Mouse (Mus musculus) neural tube, embryonic 13.5 days (tissue): ENCODE measurements at regions not wholly inside any gene's neighbourhood (a gene's known extent, or its start where the extent isn't known, plus 50 kb on each side); places are given as distances from the start of the nearest gene placed in this dataset. TPM values are rescaled to one million over a fixed set of nuclear protein-coding genes. Genes with fewer than 3 reads are reported as not detected.

Experiments used
- ATAC-seq: fragments of 200-750 bp; cut with Nextera tagmentation; 2 replicates; pipeline ENCODE4 v1.8.0; 2017; ENCODE audit warnings: low read depth, mild to moderate bottlenecking, moderate TSS enrichment, moderate library complexity
- H3K27ac ChIP-seq: fragments of 300-500 bp; sonication (generic); replicated peaks from 2 replicates; pipeline ENCODE4 v1.5.1; 2015; ENCODE audit warnings: moderate library complexity, mild to moderate bottlenecking, inconsistent platforms
- H3K27me3 ChIP-seq: fragments of 300-500 bp; sonication (generic); 2 replicates; pipeline ENCODE4 v1.6.1; 2015; ENCODE audit warnings: mild to moderate bottlenecking, inconsistent platforms
- H3K36me3 ChIP-seq: fragments of 300-500 bp; sonication (generic); 2 replicates; pipeline ENCODE4 v1.6.1; 2015; ENCODE audit warnings: mild to moderate bottlenecking, inconsistent platforms
- H3K4me1 ChIP-seq: fragments of 300-500 bp; sonication (generic); replicated peaks from 2 replicates; pipeline ENCODE4 v1.6.1; 2015; ENCODE audit warnings: inconsistent platforms
- H3K4me2 ChIP-seq: fragments of 300-500 bp; sonication (generic); 2 replicates; pipeline ENCODE4 v1.6.1; 2015; ENCODE audit warnings: inconsistent platforms, mild to moderate bottlenecking, moderate library complexity
- H3K4me3 ChIP-seq: fragments of 300-500 bp; sonication (generic); 2 replicates; pipeline ENCODE4 v1.5.1; 2015; ENCODE audit warnings: mild to moderate bottlenecking, inconsistent platforms
- H3K9ac ChIP-seq: fragments of 300-500 bp; sonication (generic); 2 replicates; pipeline ENCODE4 v1.6.1; 2015; ENCODE audit warnings: moderate library complexity, mild to moderate bottlenecking, inconsistent platforms
- H3K9me3 ChIP-seq: fragments of 300-500 bp; sonication (generic); 2 replicates; pipeline ENCODE4 v1.6.1; 2016; ENCODE audit warnings: inconsistent platforms
- WGBS: fragments of 180-500 bp; shearing (Covaris S2); methylation state at CpG from one replicate; pipeline ENCODE4 v1.1.7; 2015; 5-methylcytosine and 5-hydroxymethylcytosine counted together
- microRNA-seq: library from miRNA; unstranded; fragments of <30 nt; microRNA quantifications from one replicate; pipeline ENCODE4, GENCODE M21; 2016

DNA sequence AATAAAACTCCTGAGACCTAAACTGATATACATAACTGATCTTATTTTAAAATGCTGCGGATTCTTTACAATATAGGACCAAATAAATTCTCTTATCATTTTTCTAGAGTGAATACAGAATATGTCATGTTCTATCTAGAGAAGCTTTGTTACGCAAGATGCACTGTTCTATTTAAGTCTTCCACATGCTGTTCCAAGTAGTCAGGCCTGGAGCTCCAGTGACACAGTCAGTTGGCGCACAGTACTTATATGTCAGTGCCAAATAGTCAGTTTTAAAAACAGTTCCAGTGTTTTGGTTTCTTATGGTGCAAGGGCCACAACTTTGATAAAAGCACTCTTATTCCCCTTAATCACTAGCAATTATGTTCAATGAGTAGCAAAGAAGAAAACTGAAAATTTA is 344.3 kb upstream of the Slitrk5 start:
- H3K27me3 ChIP-seq, result no peaks in the 10 kb centered on the region
- no peaks in the 10 kb centered on the region for H3K9me3 ChIP-seq
- H3K9ac ChIP-seq, result no peak overlapping the region
- H3K36me3 ChIP-seq, result no peaks in the 10 kb centered on the region
- 93% methylated on average over 3 of the region's 3 CpGs for WGBS
- H3K27ac ChIP-seq, result no peak overlapping the region
- no peaks in the 10 kb centered on the region for H3K4me1 ChIP-seq
- H3K4me2 ChIP-seq, result no peak overlapping the region
- H3K4me3 ChIP-seq, result no peak overlapping the region
- ATAC-seq, result no peak

DNA sequence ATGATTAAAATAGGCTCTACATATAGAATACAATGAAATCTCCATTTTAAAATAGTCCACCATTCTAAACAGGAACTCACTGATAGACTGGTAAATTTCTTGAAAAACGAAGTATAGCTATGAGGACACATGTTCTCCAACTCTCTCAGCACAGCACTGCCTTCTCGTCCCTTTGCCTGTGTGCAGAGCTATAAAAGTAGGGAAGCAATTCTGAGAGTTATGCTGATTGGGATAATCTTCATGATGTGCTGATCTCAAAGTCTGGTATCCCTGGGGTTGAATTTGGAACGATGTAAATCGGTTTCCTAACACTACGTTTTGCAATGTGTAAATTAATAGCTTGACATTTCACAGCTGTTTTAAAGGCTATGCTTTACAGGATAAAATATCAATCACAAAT is 321.4 kb upstream of the Slitrk5 start:
- WGBS, result 72% methylated on average over 5 of the region's 5 CpGs
- Histone ChIP-seq H3K36me3 (no peaks in the 10 kb centered on the region), H3K4me1 (no peaks in the 10 kb centered on the region), H3K9ac (no peak overlapping the region), H3K4me3 (no peak overlapping the region), H3K27me3 (no peaks in the 10 kb centered on the region), H3K27ac (no peak overlapping the region), H3K4me2 (no peak overlapping the region), H3K9me3 (no peaks in the 10 kb centered on the region)
- no peak for ATAC-seq

DNA sequence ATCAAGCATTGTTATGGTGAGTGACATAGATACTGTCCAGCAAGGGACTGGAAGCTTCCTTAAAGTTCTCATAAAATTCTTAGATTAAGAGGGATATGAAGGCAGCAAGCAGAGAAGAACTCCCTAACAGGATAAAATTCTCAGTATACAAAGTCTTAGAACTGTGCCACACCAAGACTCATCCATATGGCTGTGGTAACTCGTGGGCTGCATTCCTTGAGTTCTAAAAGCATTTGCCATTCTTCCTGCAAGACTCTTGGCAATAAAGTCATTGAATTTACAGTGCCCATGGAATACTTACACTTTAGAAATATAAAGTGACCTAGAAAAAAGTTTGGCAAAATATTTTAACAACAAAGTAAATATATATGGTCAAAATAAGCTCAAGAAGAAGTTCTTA is 278.1 kb upstream of the Slitrk5 start:
- no peaks in the 10 kb centered on the region for H3K9me3 ChIP-seq

DNA sequence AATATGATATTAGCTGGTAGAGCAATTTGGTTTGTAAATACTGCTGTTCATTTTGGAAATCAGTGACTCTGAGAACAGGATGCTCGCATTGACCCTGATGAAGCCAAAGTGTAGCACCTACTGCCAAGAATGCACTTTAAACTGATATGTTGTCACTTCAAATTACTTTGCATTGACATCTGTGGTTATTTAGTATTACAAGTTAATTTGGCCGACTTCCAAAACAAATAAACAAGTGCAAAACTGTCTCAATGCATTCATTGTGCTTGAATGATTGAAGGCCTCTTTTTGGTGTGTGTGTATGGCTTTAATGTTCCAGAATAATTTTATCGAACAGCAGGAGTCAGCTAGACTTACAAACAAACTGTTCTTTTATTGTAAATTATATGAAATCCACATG is 274.1 kb upstream of the Slitrk5 start:
- no peak for ATAC-seq
- 48% methylated on average over 3 of the region's 3 CpGs for WGBS
- H3K4me2 ChIP-seq, result no peak overlapping the region
- no peaks in the 10 kb centered on the region for H3K4me1 ChIP-seq
- H3K9ac ChIP-seq, result no peak overlapping the region
- no peak overlapping the region for H3K4me3 ChIP-seq
- H3K9me3 ChIP-seq, result no peaks in the 10 kb centered on the region
- no peaks in the 10 kb centered on the region for H3K36me3 ChIP-seq
- H3K27ac ChIP-seq, result no peak overlapping the region
- H3K27me3 ChIP-seq, result no peaks in the 10 kb centered on the region

More for the DNA sequence above, 278.1 kb upstream of the Slitrk5 start:
- H3K4me2 ChIP-seq, result no peak overlapping the region
- H3K4me1 ChIP-seq, result no peaks in the 10 kb centered on the region
- no peak overlapping the region for H3K27ac ChIP-seq
- H3K9ac ChIP-seq, result no peak overlapping the region
- 69% methylated on average over 1 of the region's 1 CpGs for WGBS
- no peak overlapping the region for H3K4me3 ChIP-seq
- no peaks in the 10 kb centered on the region for H3K36me3 ChIP-seq
- no peaks in the 10 kb centered on the region for H3K27me3 ChIP-seq
- no peak for ATAC-seq

DNA sequence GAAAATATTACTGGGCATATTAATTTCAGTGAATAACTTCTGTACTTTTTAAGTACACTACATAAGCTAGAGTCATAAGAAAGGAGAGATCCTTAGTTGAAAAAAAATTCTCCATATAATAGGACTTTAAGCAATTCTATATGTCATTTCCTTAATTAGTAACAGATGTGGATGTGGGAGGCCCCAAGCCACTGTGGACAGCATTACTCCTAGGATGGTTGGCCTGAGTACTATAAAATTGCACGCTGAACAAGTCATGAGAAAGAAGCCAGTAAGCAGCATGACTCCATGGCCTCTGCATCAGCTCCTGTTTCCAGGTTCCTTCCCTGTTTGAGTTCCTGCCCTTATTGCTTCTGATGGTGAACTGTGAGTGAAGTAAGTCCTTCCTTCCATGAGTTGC is 272.4 kb upstream of the Slitrk5 start:
- H3K27me3 ChIP-seq, result no peaks in the 10 kb centered on the region
- WGBS, result 62% methylated on average over 1 of the region's 1 CpGs
- no peaks in the 10 kb centered on the region for H3K36me3 ChIP-seq
- no peak overlapping the region for H3K4me2 ChIP-seq
- H3K27ac ChIP-seq, result no peak overlapping the region
- no peak overlapping the region for H3K4me3 ChIP-seq
- H3K9ac ChIP-seq, result no peak overlapping the region
- H3K4me1 ChIP-seq, result no peaks in the 10 kb centered on the region
- ATAC-seq, result no peak
- H3K9me3 ChIP-seq, result no peaks in the 10 kb centered on the region

DNA sequence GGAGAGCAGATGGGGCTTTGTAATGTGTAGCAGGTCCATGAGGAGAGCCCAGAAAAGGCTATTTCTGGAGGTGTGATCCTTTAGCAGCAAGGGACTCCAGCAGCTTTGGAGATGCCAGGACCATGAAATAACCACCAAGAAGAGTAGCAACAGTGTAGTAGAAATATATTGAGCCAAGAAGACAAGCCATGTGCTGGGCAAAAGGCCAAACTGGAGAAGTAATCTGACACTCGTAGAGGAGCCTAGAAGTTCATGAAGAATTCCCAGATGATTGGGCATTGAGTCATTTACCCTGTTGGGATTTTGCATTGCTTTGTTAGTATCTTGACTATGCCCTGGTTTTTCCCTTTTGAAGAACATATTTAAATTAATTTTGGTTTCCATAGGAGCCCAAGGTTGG is 271.3 kb upstream of the Slitrk5 start:
- ATAC-seq, result no peak
- WGBS, result 79% methylated on average over 1 of the region's 1 CpGs
- H3K27ac ChIP-seq, result no peak overlapping the region
- H3K27me3 ChIP-seq, result no peaks in the 10 kb centered on the region
- H3K4me3 ChIP-seq, result no peak overlapping the region
- H3K4me1 ChIP-seq, result no peaks in the 10 kb centered on the region
- no peaks in the 10 kb centered on the region for H3K36me3 ChIP-seq
- H3K9me3 ChIP-seq, result no peaks in the 10 kb centered on the region
- no peak overlapping the region for H3K4me2 ChIP-seq
- H3K9ac ChIP-seq, result no peak overlapping the region

DNA sequence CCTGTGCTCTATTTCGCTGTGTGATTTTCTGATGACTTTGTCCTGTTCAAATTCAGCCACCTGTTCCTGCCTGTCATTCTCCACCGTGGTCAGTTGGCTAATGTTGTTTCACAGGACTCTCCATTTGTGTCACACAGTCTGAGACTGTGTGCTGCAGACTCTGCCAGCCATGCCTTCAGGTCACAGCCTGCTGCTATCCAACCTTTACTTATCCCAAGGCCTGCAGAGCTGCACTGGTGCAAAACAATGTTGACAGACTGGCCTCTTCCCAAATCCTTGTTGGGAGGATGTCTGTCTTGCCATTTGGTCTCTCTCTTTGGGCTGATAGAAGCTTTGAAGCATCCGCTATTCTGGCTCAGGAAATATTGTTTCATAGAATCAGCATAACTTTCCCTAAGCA is 261.4 kb upstream of the Slitrk5 start:
- H3K4me3 ChIP-seq, result no peak overlapping the region
- no peaks in the 10 kb centered on the region for H3K4me1 ChIP-seq
- no peaks in the 10 kb centered on the region for H3K9me3 ChIP-seq
- no peak overlapping the region for H3K27ac ChIP-seq
- 87% methylated on average over 3 of the region's 3 CpGs for WGBS
- no peaks in the 10 kb centered on the region for H3K27me3 ChIP-seq
- no peak for ATAC-seq
- no peak overlapping the region for H3K4me2 ChIP-seq
- H3K9ac ChIP-seq, result no peak overlapping the region
- H3K36me3 ChIP-seq, result no peaks in the 10 kb centered on the region

DNA sequence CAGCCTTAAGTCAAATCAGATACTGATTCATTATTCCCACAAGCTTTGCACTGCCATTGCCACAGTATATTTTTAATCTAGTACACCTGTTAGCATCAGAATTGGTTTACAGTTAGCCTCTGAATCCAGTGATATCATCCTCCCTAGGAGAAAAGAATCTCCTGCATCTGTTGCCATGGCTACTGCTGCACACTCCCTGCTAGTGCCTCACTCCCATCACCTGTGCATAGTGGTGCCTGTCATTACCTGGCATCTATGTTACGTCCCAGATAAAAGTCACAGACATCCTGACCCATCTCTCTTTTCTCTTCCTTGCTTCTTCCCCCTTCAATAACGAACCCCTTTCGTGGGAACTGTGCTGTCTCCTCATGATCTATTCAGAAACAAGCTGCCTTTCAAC is 256.4 kb upstream of the Slitrk5 start:
- Histone ChIP-seq H3K27me3 (no peaks in the 10 kb centered on the region), H3K4me2 (no peak overlapping the region), H3K4me1 (no peaks in the 10 kb centered on the region), H3K9me3 (no peaks in the 10 kb centered on the region), H3K36me3 (no peaks in the 10 kb centered on the region), H3K4me3 (no peak overlapping the region), H3K27ac (no peak overlapping the region), H3K9ac (no peak overlapping the region)
- ATAC-seq, result no peak
- WGBS, result 86% methylated on average over 3 of the region's 3 CpGs

DNA sequence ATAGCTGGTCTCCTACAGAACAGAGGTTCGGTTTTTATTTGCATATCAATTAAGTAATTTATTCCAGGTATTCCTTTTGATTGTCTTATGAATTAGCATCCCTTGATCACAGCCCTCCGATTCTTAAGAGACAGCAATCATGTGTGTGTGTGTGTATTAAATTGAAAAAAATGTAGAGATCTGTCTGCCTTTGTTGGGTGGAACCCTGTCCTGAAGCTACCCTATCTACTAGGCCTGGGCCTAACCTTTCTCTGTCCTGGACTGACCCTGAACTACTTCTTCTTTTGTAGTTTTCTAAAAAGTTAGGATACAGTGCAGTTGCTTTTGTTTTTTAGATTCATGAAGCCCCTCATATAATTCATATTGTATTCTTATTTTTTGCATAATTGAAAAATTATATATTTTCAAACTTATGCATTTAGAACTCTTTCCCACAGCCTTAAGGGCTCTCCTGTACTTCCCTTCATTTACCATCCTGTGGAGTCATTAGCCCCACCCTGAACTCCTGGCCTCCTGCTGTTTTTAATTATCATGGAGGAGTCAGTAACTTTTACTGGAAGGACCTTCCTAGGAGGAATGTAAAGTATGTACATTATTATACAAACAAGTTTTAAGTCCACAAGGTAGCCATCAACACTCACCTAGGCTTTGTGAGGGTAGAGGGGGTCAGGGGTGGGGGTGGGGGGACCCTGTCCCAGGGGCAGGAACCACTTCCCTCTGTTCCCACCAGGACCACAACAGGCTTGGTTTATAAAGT is 245.6 kb upstream of the Slitrk5 start:
- H3K36me3 ChIP-seq, result no peaks in the 10 kb centered on the region
- WGBS, result 92% methylated on average over 2 of the region's 2 CpGs
- no peaks in the 10 kb centered on the region for H3K9me3 ChIP-seq
- H3K4me3 ChIP-seq, result no peak overlapping the region
- ATAC-seq, result no peak
- no peak overlapping the region for H3K4me2 ChIP-seq
- H3K9ac ChIP-seq, result no peak overlapping the region
- no peak overlapping the region for H3K27ac ChIP-seq
- H3K4me1 ChIP-seq, result no peaks in the 10 kb centered on the region
- no peaks in the 10 kb centered on the region for H3K27me3 ChIP-seq

Small RNA genes lying in the stretch of these regions (microRNA-seq; reads per million reads assigned to microRNA genes)
- not detected for gene Gm22802
